Mouse (Mus musculus) brain, embryonic 14.5 days (tissue): ENCODE data around the gene Vsig10.

Experiments
- CTCF ChIP-seq: fragments of 200-500 bp; IDR thresholded peaks from 2 replicates; pipeline ENCODE4 v1.5.1; 2012; ENCODE audit warnings: inconsistent platforms, mild to moderate bottlenecking, moderate library complexity, borderline replicate concordance; ENCODE audit not compliant: insufficient read depth, insufficient read length; ENCODE audit errors: extremely low read depth
- POLR2A ChIP-seq: fragments of 200-500 bp; IDR thresholded peaks from 2 replicates; pipeline ENCODE4 v1.6.1; 2012; ENCODE audit warnings: mild to moderate bottlenecking, inconsistent platforms, borderline replicate concordance; ENCODE audit not compliant: poor library complexity, insufficient read depth, insufficient read length, severe bottlenecking; ENCODE audit errors: extremely low read depth

DNA sequence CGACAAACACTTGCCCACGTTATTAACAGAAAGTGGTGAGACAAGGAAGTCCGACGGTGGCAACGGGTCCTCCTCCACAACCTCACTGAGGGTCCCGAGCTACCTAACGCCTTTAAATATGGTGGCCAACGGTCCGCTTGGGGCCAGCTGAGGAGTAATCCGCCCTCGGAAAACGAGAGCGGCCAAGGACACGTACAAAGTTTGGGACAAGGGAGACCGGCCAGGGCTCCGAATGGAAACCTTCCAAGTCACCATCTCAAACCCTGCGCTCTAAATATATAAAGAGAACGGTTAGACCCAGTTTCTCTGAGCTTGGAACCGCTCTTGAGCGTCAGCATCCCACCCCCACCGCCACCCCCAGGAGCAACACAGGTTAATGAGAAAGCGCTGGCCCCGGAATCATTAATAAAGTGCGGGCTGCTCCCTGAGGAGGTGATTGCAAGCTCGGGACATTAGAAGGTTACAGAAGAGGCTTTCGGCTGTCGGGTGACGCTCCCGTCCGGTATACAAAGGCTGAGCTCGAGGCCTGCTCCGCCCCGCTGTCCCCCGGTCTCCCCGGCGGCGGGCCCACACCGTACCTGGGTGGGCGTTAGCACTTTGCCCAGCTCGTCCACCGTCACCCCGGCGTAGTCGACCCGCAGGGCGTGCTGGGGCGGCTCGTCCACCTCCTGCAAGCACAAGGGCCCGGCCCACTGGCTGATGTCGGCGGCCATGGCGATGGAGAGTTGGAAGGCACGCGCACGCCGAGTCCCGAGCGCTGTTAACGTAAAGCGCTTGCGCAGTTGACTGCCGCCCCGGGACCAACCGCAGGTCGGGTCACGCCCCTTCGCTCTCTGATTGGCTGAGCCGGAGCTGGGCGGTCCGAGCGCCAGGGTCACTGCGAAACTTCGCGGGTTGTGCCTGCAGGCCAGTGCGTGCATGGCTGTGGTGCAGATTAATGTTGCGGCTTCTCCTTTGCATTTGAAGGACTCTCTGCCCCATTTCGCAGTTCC is 31.8 kb upstream of the Vsig10 start, which contains the start of gene Pebp1:
- TF ChIP-seq CTCF: no peak
- peak; percentile 43; the same call in 1 of the 2 replicates for TF ChIP-seq POLR2A
